Mouse (Mus musculus) liver, postnatal 0 days (tissue): ENCODE measurements around the gene Ak3. TPM values are rescaled to one million over a fixed set of nuclear protein-coding genes. Genes with fewer than 3 reads are reported as not detected.

Experiments used
- ATAC-seq: fragments of 200-750 bp; cut with Nextera tagmentation; 2 replicates; pipeline ENCODE4 v1.8.0; 2017; ENCODE audit warnings: mild to moderate bottlenecking, moderate library complexity
- DNase-seq: peaks from one replicate; pipeline ENCODE4 v3.0.0-alpha.2; 2016
- H3K27ac ChIP-seq: fragments of 300-500 bp; sonication (generic); 2 replicates; pipeline ENCODE4 v1.5.1; 2014; ENCODE audit warnings: antibody characterized with exemption, moderate library complexity, mild to moderate bottlenecking, low read depth
- H3K27me3 ChIP-seq: fragments of 300-500 bp; sonication (generic); 2 replicates; pipeline ENCODE4 v1.6.1; 2014; ENCODE audit warnings: low read length, control low read depth, mixed read lengths; ENCODE audit not compliant: insufficient read depth
- H3K36me3 ChIP-seq: fragments of 300-500 bp; sonication (generic); replicated peaks from 2 replicates; pipeline ENCODE4 v1.6.1; 2014; ENCODE audit warnings: mild to moderate bottlenecking, control low read depth, low read length, moderate library complexity, mixed read lengths; ENCODE audit not compliant: insufficient read depth
- H3K4me1 ChIP-seq: fragments of 300-500 bp; sonication (generic); 2 replicates; pipeline ENCODE4 v1.6.1; 2014; ENCODE audit warnings: antibody characterized with exemption, mild to moderate bottlenecking, control low read depth; ENCODE audit not compliant: insufficient read depth
- H3K4me2 ChIP-seq: fragments of 300-500 bp; sonication (generic); 2 replicates; pipeline ENCODE4 v1.6.1; 2014; ENCODE audit warnings: low read depth, mild to moderate bottlenecking, low read length, moderate library complexity, mixed read lengths
- H3K4me3 ChIP-seq: fragments of 300-500 bp; sonication (generic); 2 replicates; pipeline ENCODE4 v1.5.1; 2014; ENCODE audit warnings: low read depth, low read length
- H3K9ac ChIP-seq: fragments of 300-500 bp; sonication (generic); replicated peaks from 2 replicates; pipeline ENCODE4 v1.6.1; 2014; ENCODE audit warnings: mild to moderate bottlenecking, moderate library complexity
- H3K9me3 ChIP-seq: fragments of 300-500 bp; sonication (generic); 2 replicates; pipeline ENCODE4 v1.6.1; 2016; ENCODE audit warnings: mild to moderate bottlenecking, control low read depth, low read length, mixed read lengths
- CTCF ChIP-seq: sonication (generic); IDR thresholded peaks from 2 replicates; pipeline ENCODE4 v1.5.1; 2016; ENCODE audit warnings: antibody characterized with exemption, low read depth
- EP300 ChIP-seq: IDR thresholded peaks from 2 replicates; pipeline ENCODE4 v1.6.1; 2016; ENCODE audit warnings: antibody characterized with exemption, low read depth, mild to moderate bottlenecking
- WGBS: fragments of 180-500 bp; shearing (Covaris S2); extraction: QIAGEN DNeasy Blood & Tissue Kit; methylation state at CpG from one replicate; pipeline ENCODE4 v1.1.7; 2014; ENCODE audit not compliant: insufficient replicate concordance; 5-methylcytosine and 5-hydroxymethylcytosine counted together
- polyA plus RNA-seq: library from polyadenylated mRNA; unstranded; fragments of >200 nt; fragmentation: Nextera tagmentation; extraction: Ambion mirVana; gene quantifications from 2 replicates; pipeline ENCODE4 v1.2.1, GENCODE M21; 2015

The Ak3 gene
- polyA plus RNA-seq, 1 experiment from 2014 or later = 48.1 TPM

GRCm38 (mm10) chr19:29021754-29022345, 25.9 kb downstream of the Ak3 start:
- Histone ChIP-seq H3K27ac (no peak overlapping the region), H3K4me3 (no peak overlapping the region), H3K9me3 (no peaks in the 10 kb centered on the region), H3K4me2 (no peak overlapping the region), H3K4me1 (no peaks in the 10 kb centered on the region), H3K9ac (no peak overlapping the region), H3K36me3 (peaks cover 80% of the 10 kb centered on the region), H3K27me3 (no peaks in the 10 kb centered on the region)
- WGBS = 84% methylated on average over 7 of the region's 7 CpGs
- TF ChIP-seq EP300 (no peak), CTCF (no peak)
- ATAC-seq = no peak
- no peak for DNase-seq

DNA sequence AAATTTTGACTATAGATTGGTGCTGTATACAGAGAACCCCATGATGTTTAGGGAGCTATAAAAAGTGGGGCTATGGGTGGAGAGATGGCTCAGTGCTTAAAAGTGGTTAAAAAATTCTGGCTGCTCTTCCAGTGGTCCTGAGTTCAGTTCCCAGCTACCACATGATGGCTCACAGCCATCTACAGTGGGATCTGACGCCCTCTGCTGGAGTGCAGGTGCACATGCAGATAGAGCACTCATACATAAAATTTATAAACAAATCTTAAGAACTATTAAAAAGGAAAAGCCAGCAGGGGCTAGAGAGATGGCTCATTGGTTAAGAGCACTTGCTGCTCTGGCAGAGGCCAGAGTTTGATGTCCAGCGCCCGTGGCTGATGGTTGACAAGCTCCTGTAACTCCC, 28.1 kb downstream of the Ak3 start:
- no peak overlapping the region for H3K9ac ChIP-seq
- no peak overlapping the region for H3K4me3 ChIP-seq
- no peak overlapping the region for H3K4me2 ChIP-seq
- no peak for ATAC-seq
- TF ChIP-seq EP300 (no peak), CTCF (peak; percentile 55)
- H3K27ac ChIP-seq = no peak overlapping the region
- no peaks in the 10 kb centered on the region for H3K9me3 ChIP-seq
- peaks cover 67% of the 10 kb centered on the region for H3K36me3 ChIP-seq
- no peak for DNase-seq
- no peaks in the 10 kb centered on the region for H3K4me1 ChIP-seq
- no peaks in the 10 kb centered on the region for H3K27me3 ChIP-seq
- WGBS = 90% methylated on average over 3 of the region's 3 CpGs

DNA sequence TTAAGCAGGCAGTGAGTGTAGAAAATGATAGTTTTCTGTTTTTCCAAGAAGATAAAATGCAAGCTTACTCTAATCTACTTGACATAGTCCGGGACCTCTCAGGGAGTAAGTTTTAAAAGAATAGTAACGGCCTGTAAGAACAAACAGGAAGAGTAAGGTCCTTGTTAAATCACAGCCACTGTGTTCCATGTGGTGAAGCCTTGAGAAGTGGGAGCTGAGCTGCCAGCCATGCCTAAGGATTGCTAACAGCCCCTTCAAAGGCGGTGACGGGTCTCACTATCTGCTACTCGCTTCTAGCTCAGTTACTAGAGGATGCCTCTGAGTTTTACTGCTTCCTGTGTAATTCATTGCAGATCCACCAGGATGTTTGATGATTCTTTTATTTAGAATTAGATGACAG, 31.0 kb downstream of the Ak3 start:
- no peaks in the 10 kb centered on the region for H3K27me3 ChIP-seq
- ATAC-seq (no peak), DNase-seq (no peak)
- no peak overlapping the region for H3K9ac ChIP-seq
- H3K4me2 ChIP-seq = no peak overlapping the region
- no peak overlapping the region for H3K4me3 ChIP-seq
- 81% methylated on average over 5 of the region's 5 CpGs for WGBS
- peaks cover 56% of the 10 kb centered on the region for H3K36me3 ChIP-seq
- no peaks in the 10 kb centered on the region for H3K4me1 ChIP-seq
- H3K27ac ChIP-seq = no peak overlapping the region
- H3K9me3 ChIP-seq = no peaks in the 10 kb centered on the region
- TF ChIP-seq CTCF (no peak), EP300 (no peak)

DNA sequence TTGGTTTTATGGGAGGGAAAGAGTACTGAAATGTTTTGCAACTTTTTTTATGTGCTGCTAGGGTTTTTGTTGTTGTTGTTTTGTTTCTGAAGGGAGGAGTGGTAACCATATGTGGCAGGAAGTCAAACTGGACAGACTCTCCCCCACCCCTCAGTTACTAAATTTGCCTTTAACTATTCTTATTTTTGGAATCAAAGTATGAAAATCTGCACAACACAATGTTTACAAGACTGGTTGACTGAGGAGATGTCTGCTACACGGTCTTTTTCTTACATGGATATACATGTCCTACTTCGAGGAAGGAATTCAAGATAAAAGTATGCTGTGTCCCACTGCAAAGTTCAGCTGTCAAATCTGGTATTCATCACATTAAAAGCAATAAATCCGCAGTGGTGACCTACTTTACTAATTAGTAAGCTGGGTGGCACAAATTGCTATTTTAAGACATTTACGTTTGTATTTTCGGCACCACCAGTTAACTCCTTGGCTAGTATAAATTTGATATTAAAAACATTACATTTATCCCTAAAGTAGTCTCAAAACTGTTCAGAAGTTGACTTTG, 31.5 kb downstream of the Ak3 start:
- no peak overlapping the region for H3K27ac ChIP-seq
- WGBS = 86% methylated on average over 5 of the region's 5 CpGs
- no peaks in the 10 kb centered on the region for H3K4me1 ChIP-seq
- TF ChIP-seq CTCF (no peak), EP300 (no peak)
- H3K4me2 ChIP-seq = no peak overlapping the region
- no peaks in the 10 kb centered on the region for H3K9me3 ChIP-seq
- peaks cover 51% of the 10 kb centered on the region for H3K36me3 ChIP-seq
- H3K27me3 ChIP-seq = no peaks in the 10 kb centered on the region
- H3K4me3 ChIP-seq = no peak overlapping the region
- ATAC-seq = no peak
- no peak for DNase-seq
- H3K9ac ChIP-seq = no peak overlapping the region

DNA sequence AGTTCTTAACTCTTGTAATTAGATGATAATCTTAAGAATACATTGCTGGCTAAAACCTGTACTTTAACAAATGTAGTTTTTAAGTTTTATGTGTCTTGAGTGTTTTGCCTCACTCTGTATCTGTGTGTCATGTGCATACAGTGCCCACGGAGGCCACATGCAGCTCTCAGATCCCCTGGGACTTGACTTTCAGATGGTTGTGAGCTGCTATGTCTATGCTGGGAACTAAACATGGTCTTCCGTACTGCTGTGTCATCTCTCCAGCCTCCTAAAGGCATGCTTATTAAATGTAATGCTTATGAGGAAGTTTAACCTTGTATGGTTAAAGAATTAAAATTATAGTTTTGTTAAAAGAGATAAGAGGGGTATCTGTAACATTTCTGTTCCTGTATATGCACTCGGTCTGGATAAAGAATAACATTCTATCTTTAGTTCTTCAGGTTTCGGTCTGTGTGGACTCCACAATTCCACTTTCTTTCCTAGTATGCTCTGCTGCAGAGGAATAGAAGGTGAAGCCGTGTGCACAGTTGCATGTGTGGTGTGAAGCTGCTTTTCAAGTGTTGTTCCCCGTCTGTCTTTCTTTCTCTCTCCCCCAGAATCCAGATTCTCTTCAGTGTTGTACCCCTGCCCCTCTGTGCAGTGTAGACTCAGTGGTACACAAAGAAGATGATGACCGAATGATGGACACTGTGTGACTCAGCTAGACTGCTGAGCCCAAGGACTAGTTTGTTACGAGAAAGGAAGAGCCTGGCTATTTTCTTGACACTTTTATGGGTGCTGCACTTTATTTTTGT, 32.2 kb downstream of the Ak3 start:
- Histone ChIP-seq H3K9ac (no peak overlapping the region), H3K36me3 (peaks cover 49% of the 10 kb centered on the region), H3K4me3 (no peak overlapping the region), H3K4me2 (no peak overlapping the region), H3K9me3 (no peaks in the 10 kb centered on the region), H3K4me1 (no peaks in the 10 kb centered on the region), H3K27me3 (no peaks in the 10 kb centered on the region), H3K27ac (no peak overlapping the region)
- DNase-seq (no peak), ATAC-seq (no peak)
- no peak for TF ChIP-seq EP300
- TF ChIP-seq CTCF = no peak
- WGBS = 77% methylated on average over 8 of the region's 8 CpGs

DNA sequence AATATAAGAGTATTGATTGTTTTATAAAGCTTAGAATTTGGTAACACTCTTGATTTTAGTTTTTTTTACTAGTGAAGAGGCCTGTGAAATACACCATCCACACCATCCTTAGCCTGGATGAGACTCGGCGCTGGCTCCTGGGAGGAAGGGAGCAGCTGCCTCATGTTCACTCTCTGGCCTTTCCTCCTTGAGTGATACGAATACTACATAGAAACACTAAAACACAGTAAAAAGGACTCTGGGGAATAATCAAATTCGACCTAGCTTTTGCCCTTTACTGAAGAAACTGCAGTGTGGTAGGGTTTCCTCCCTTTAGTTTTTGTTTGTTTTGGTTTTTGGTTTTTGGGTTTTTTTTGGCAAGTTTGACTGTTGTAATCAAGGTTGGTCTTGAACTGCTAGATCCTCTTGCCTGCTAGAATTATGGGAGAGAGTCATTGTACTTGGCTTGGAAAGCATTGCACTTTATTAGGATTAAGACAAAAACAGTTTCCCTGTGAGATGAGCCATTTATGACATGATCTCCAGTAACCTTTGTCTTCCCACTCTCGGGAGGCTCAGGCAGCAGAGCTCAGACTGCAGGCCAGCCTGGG, 33.2 kb downstream of the Ak3 start:
- no peaks in the 10 kb centered on the region for H3K9me3 ChIP-seq
- H3K36me3 ChIP-seq = peaks cover 44% of the 10 kb centered on the region
- TF ChIP-seq EP300 (no peak), CTCF (no peak)
- DNase-seq (no peak), ATAC-seq (no peak)
- 84% methylated on average over 5 of the region's 5 CpGs for WGBS
- no peak overlapping the region for H3K9ac ChIP-seq
- H3K4me1 ChIP-seq = no peaks in the 10 kb centered on the region
- no peaks in the 10 kb centered on the region for H3K27me3 ChIP-seq
- no peak overlapping the region for H3K4me2 ChIP-seq
- no peak overlapping the region for H3K27ac ChIP-seq
- H3K4me3 ChIP-seq = no peak overlapping the region
